Mouse (Mus musculus) ES-E14 (cell line): ENCODE measurements around the gene Ufd1. TPM values are rescaled to one million over a fixed set of nuclear protein-coding genes. Genes with fewer than 3 reads are reported as not detected.

ENCODE experiments used
- DNase-seq: peaks from one replicate; pipeline ENCODE4 v3.0.0-alpha.2; 2013; ENCODE audit warnings: low read depth, low spot score
- H3K27ac ChIP-seq: 2 replicates; pipeline ENCODE4 v1.5.1; 2012; ENCODE audit warnings: low read depth, mild to moderate bottlenecking, low read length, moderate library complexity, mixed read lengths; ENCODE audit not compliant: poor library complexity, insufficient read depth, severe bottlenecking
- H3K36me3 ChIP-seq: 2 replicates; pipeline ENCODE4 v1.6.1; 2012; ENCODE audit warnings: mild to moderate bottlenecking, low read length, moderate library complexity, mixed read lengths; ENCODE audit not compliant: control insufficient read depth, poor library complexity, insufficient read depth, severe bottlenecking
- H3K4me1 ChIP-seq, 2 experiments: fragments of 150-350 bp in 1 of 2; sonication (generic) in 1 of 2; 2 replicates each; pipeline ENCODE4 v1.6.1; 2012; ENCODE audit warnings: low read length in 2 of 2, mild to moderate bottlenecking in 1 of 2, mixed read lengths in 1 of 2; ENCODE audit not compliant: control insufficient read depth in 2 of 2, insufficient read depth in 2 of 2, poor library complexity in 1 of 2
- H3K4me3 ChIP-seq, 2 experiments: fragments of 150-350 bp in 1 of 2; sonication (generic) in 1 of 2; 2 replicates each; pipeline ENCODE4 v1.5.1; 2012; ENCODE audit warnings: low read length in 2 of 2, low read depth in 1 of 2, mild to moderate bottlenecking in 1 of 2, mixed read lengths in 1 of 2; ENCODE audit not compliant: insufficient read depth in 1 of 2, poor library complexity in 1 of 2, severe bottlenecking in 1 of 2
- H3K9ac ChIP-seq: 2 replicates; pipeline ENCODE4 v1.6.1; 2012; ENCODE audit warnings: low read depth, mild to moderate bottlenecking, low read length, mixed read lengths; ENCODE audit not compliant: poor library complexity, insufficient read depth, severe bottlenecking
- H3K9me3 ChIP-seq: fragments of 150-350 bp; sonication (generic); 2 replicates; pipeline ENCODE4 v1.6.1; 2012; ENCODE audit warnings: low read depth, mild to moderate bottlenecking, low read length; ENCODE audit not compliant: control insufficient read depth, insufficient read depth
- CHD2 ChIP-seq: IDR thresholded peaks from 2 replicates; pipeline ENCODE4 v1.6.1; 2014; ENCODE audit warnings: mild to moderate bottlenecking, low read depth, low read length, inconsistent platforms
- HCFC1 ChIP-seq: IDR thresholded peaks from 2 replicates; pipeline ENCODE4 v1.6.1; 2012; ENCODE audit warnings: low read length, inconsistent platforms, borderline replicate concordance; ENCODE audit not compliant: insufficient read depth
- MAFK ChIP-seq: IDR thresholded peaks from 2 replicates; pipeline ENCODE4 v1.6.1; 2014; ENCODE audit warnings: mild to moderate bottlenecking, low read depth, low read length, inconsistent platforms; ENCODE audit not compliant: insufficient read depth
- ZC3H11A ChIP-seq: IDR thresholded peaks from 2 replicates; pipeline ENCODE4 v1.6.1; 2012; ENCODE audit warnings: low read depth, mild to moderate bottlenecking, inconsistent platforms, low read length, borderline replicate concordance
- ZNF384 ChIP-seq: IDR thresholded peaks from 2 replicates; pipeline ENCODE4 v1.6.1; 2012; ENCODE audit warnings: low read depth, low read length, inconsistent platforms
- in situ Hi-C, 2 experiments: fragments of 600-800 bp; cut with MboI; formaldehyde crosslinking; loops; one replicate each; pipeline ENCODE4 v1.15.1; 2025; ENCODE audit warnings: low sequenced_read_pairs in 2 of 2, inconsistent platforms in 1 of 2; ENCODE audit not compliant: unreplicated experiment in 2 of 2
- total RNA-seq: library from RNA; depleted of rRNA; stranded (reverse); fragments of 300-350 nt; gene quantifications from 2 replicates; pipeline ENCODE4 v1.2.3, GENCODE M21; 2012

Ufd1 gene
- total RNA-seq, 1 experiment = 49.0 TPM

- TF ChIP-seq MAFK = no peak
- no peak for TF ChIP-seq CHD2
- no peak for TF ChIP-seq ZC3H11A
- TF ChIP-seq HCFC1 = no peak
- no peak for TF ChIP-seq ZNF384
- Histone ChIP-seq H3K4me3 (no peak overlapping the region), H3K36me3 (peaks cover 15% of the 10 kb centered on the region), H3K9me3 (no peaks in the 10 kb centered on the region), H3K27ac (no peak overlapping the region), H3K4me1 (peaks cover 2 to 18% of the 10 kb centered on the region in 2 experiments; a peak in 2 of 4 replicates), H3K9ac (no peak overlapping the region)
- in situ Hi-C loops = no loop called here
- no peak for DNase-seq
These were observed 33.1 kb upstream of the Ufd1 start for GRCm38 (mm10) chr16:18778461-18778860.

- DNase-seq = no peak
- H3K9ac ChIP-seq = no peak overlapping the region
- TF ChIP-seq ZNF384 = no peak
- no peak for TF ChIP-seq MAFK
- TF ChIP-seq CHD2 = no peak
- no peak for TF ChIP-seq HCFC1
- peaks cover 32% of the 10 kb centered on the region for H3K36me3 ChIP-seq
- H3K27ac ChIP-seq = no peak overlapping the region
- H3K9me3 ChIP-seq = no peaks in the 10 kb centered on the region
- in situ Hi-C loops = no loop called here
- peaks cover 2 to 16% of the 10 kb centered on the region in 2 experiments; a peak in 1 of 4 replicates for H3K4me1 ChIP-seq
- H3K4me3 ChIP-seq = no peak overlapping the region
These were observed 29.8 kb upstream of the Ufd1 start for GRCm38 (mm10) chr16:18781810-18782209.

GRCm38 (mm10) chr16:18785025-18785424 is 26.6 kb upstream of the Ufd1 start:
- no peaks in the 10 kb centered on the region for H3K9me3 ChIP-seq
- DNase-seq = no peak
- no peak for TF ChIP-seq ZNF384
- H3K4me3 ChIP-seq = no peak overlapping the region
- no peak overlapping the region for H3K27ac ChIP-seq
- peaks cover 44% of the 10 kb centered on the region for H3K36me3 ChIP-seq
- in situ Hi-C loops = no loop called here
- no peak overlapping the region for H3K9ac ChIP-seq
- peaks cover 0 to 10% of the 10 kb centered on the region in 2 experiments; a peak in 1 of 4 replicates for H3K4me1 ChIP-seq

- no peak overlapping the region for H3K9ac ChIP-seq
- H3K4me3 ChIP-seq = no peak overlapping the region
- DNase-seq = no peak
- in situ Hi-C loops = no loop called here
- H3K4me1 ChIP-seq = peaks cover 0 to 10% of the 10 kb centered on the region in 2 experiments; a peak in 1 of 4 replicates
- no peaks in the 10 kb centered on the region for H3K9me3 ChIP-seq
- TF ChIP-seq MAFK (no peak), HCFC1 (no peak), ZC3H11A (no peak), ZNF384 (no peak), CHD2 (no peak)
- peaks cover 45% of the 10 kb centered on the region for H3K36me3 ChIP-seq
- no peak overlapping the region for H3K27ac ChIP-seq
These were observed 26.1 kb upstream of the Ufd1 start for GRCm38 (mm10) chr16:18785485-18785884.

GRCm38 (mm10) chr16:18786652-18787051 is 24.9 kb upstream of the Ufd1 start:
- TF ChIP-seq MAFK = no peak
- no peak for TF ChIP-seq ZNF384
- no peak for TF ChIP-seq HCFC1
- no peak for TF ChIP-seq ZC3H11A
- TF ChIP-seq CHD2 = no peak
- in situ Hi-C loops = no loop called here
- peaks cover 0 to 10% of the 10 kb centered on the region in 2 experiments; a peak in 1 of 4 replicates for H3K4me1 ChIP-seq
- no peaks in the 10 kb centered on the region for H3K9me3 ChIP-seq
- no peak for DNase-seq
- peaks cover 47% of the 10 kb centered on the region for H3K36me3 ChIP-seq
- no peak overlapping the region for H3K9ac ChIP-seq
- H3K4me3 ChIP-seq = no peak overlapping the region
- H3K27ac ChIP-seq = no peak overlapping the region
